Mouse (Mus musculus) lung, postnatal 0 days (tissue): Measurements from ENCODE around the gene Ryr3.

ENCODE experiments used
- CTCF ChIP-seq: IDR thresholded peaks from 2 replicates; pipeline ENCODE4 v1.5.1; 2016; ENCODE audit warnings: antibody characterized with exemption, mild to moderate bottlenecking
- EP300 ChIP-seq: IDR thresholded peaks from 2 replicates; pipeline ENCODE4 v1.6.1; 2016; ENCODE audit warnings: antibody characterized with exemption, mild to moderate bottlenecking, control low read depth

- TF ChIP-seq CTCF (no peak), EP300 (no peak)
Measured at GRCm38 (mm10) chr2:112764274-112764673, 452.6 kb downstream of the Ryr3 start.
